Mouse (Mus musculus) kidney, postnatal 0 days (tissue): ENCODE measurements around the gene Bmpr2. TPM values are rescaled to one million over a fixed set of nuclear protein-coding genes. Genes with fewer than 3 reads are reported as not detected.

ENCODE experiments used
- ATAC-seq: fragments of 200-750 bp; cut with Nextera tagmentation; replicated peaks from 2 replicates; pipeline ENCODE4 v1.8.0; 2017; ENCODE audit warnings: low read depth, moderate number of reproducible peaks, moderate TSS enrichment, moderate library complexity; ENCODE audit not compliant: low FRiP score
- DNase-seq: peaks from one replicate; pipeline ENCODE4 v3.0.0-alpha.2; 2016; ENCODE audit warnings: low spot score
- H3K27ac ChIP-seq: fragments of 300-500 bp; sonication (generic); 2 replicates; pipeline ENCODE4 v1.5.1; 2014; ENCODE audit warnings: mild to moderate bottlenecking
- H3K27me3 ChIP-seq: fragments of 300-500 bp; sonication (generic); 2 replicates; pipeline ENCODE4 v1.6.1; 2014; ENCODE audit warnings: low read length, mixed read lengths; ENCODE audit not compliant: insufficient read depth
- H3K36me3 ChIP-seq: fragments of 300-500 bp; sonication (generic); 2 replicates; pipeline ENCODE4 v1.6.1; 2014; ENCODE audit warnings: low read length, mixed read lengths; ENCODE audit not compliant: insufficient read depth
- H3K4me1 ChIP-seq: fragments of 300-500 bp; sonication (generic); replicated peaks from 2 replicates; pipeline ENCODE4 v1.6.1; 2014; ENCODE audit warnings: antibody characterized with exemption, low read length, mixed read lengths; ENCODE audit not compliant: insufficient read depth
- H3K4me2 ChIP-seq: fragments of 300-500 bp; sonication (generic); 2 replicates; pipeline ENCODE4 v1.6.1; 2014; ENCODE audit warnings: mild to moderate bottlenecking, low read length, moderate library complexity, mixed read lengths
- H3K4me3 ChIP-seq: fragments of 300-500 bp; sonication (generic); replicated peaks from 2 replicates; pipeline ENCODE4 v1.5.1; 2014; ENCODE audit warnings: low read depth, low read length
- H3K9ac ChIP-seq: fragments of 300-500 bp; sonication (generic); 2 replicates; pipeline ENCODE4 v1.6.1; 2014; ENCODE audit warnings: low read depth, low read length
- H3K9me3 ChIP-seq: fragments of 300-500 bp; sonication (generic); replicated peaks from 2 replicates; pipeline ENCODE4 v1.6.1; 2016; ENCODE audit warnings: low read length, inconsistent platforms, mixed read lengths
- CTCF ChIP-seq: IDR thresholded peaks from 2 replicates; pipeline ENCODE4 v1.5.1; 2016; ENCODE audit warnings: antibody characterized with exemption, low read depth, mild to moderate bottlenecking, moderate library complexity
- WGBS: fragments of 180-500 bp; shearing (Covaris S2); extraction: QIAGEN DNeasy Blood & Tissue Kit; methylation state at CpG from one replicate; pipeline ENCODE4 v1.1.7; 2014; 5-methylcytosine and 5-hydroxymethylcytosine counted together
- polyA plus RNA-seq: library from polyadenylated mRNA; unstranded; fragments of >200 nt; fragmentation: Nextera tagmentation; extraction: Ambion mirVana; gene quantifications from 2 replicates; pipeline ENCODE4 v1.2.1, GENCODE M21; 2015

Bmpr2 gene
- polyA plus RNA-seq, 1 experiment from 2014 or later, result 9.3 TPM

GRCm38 (mm10) chr1:59762208-59762607, 992 bp upstream of the Bmpr2 start:
- peak overlapping the region; percentile 99 for H3K27ac ChIP-seq
- DNase-seq (peak; percentile 81), ATAC-seq (no peak)
- H3K4me1 ChIP-seq, result no peaks in the 10 kb centered on the region
- H3K36me3 ChIP-seq, result no peaks in the 10 kb centered on the region
- no peak for TF ChIP-seq CTCF
- H3K4me2 ChIP-seq, result peak overlapping the region; percentile 88
- H3K9me3 ChIP-seq, result no peaks in the 10 kb centered on the region
- WGBS, result 2% methylated on average over 10 of the region's 10 CpGs
- peak overlapping the region; percentile 93 for H3K9ac ChIP-seq
- H3K27me3 ChIP-seq, result no peaks in the 10 kb centered on the region
- peak overlapping the region; percentile 94 for H3K4me3 ChIP-seq

- H3K4me2 ChIP-seq, result peak overlapping the region; percentile 88
- peak; percentile 38 for ATAC-seq
- no peaks in the 10 kb centered on the region for H3K27me3 ChIP-seq
- WGBS, result 0% methylated on average over 44 of the region's 44 CpGs
- no peaks in the 10 kb centered on the region for H3K9me3 ChIP-seq
- no peaks in the 10 kb centered on the region for H3K4me1 ChIP-seq
- peak; percentile 74 for DNase-seq
- H3K27ac ChIP-seq, result peak overlapping the region; percentile 99
- no peak for TF ChIP-seq CTCF
- H3K36me3 ChIP-seq, result no peaks in the 10 kb centered on the region
- H3K9ac ChIP-seq, result peak overlapping the region; percentile 93
- H3K4me3 ChIP-seq, result peak overlapping the region; percentile 94
Observed at GRCm38 (mm10) chr1:59762651-59763163, 493 bp upstream of the Bmpr2 start.

GRCm38 (mm10) chr1:59763781-59764251, 616 bp downstream of the Bmpr2 start:
- Histone ChIP-seq H3K36me3 (no peaks in the 10 kb centered on the region), H3K27ac (peak overlapping the region; percentile 99), H3K9me3 (no peaks in the 10 kb centered on the region), H3K4me3 (peak overlapping the region; percentile 94), H3K9ac (peak overlapping the region; percentile 93), H3K4me1 (0 out of 2 replicates have a peak, but pooled peaks cover 3% of the 10 kb centered on the region), H3K4me2 (peak overlapping the region; percentile 88), H3K27me3 (no peaks in the 10 kb centered on the region)
- WGBS, result under 1% methylated on average over 53 of the region's 55 CpGs
- DNase-seq (peak; percentile 70), ATAC-seq (peak; percentile 66)
- no peak for TF ChIP-seq CTCF

- Histone ChIP-seq H3K4me2 (peak overlapping the region; percentile 88), H3K9ac (peak overlapping the region; percentile 93), H3K27me3 (no peaks in the 10 kb centered on the region), H3K4me3 (peak overlapping the region; percentile 94), H3K27ac (peak overlapping the region; percentile 99), H3K4me1 (0 out of 2 replicates have a peak, but pooled peaks cover 3% of the 10 kb centered on the region), H3K9me3 (no peaks in the 10 kb centered on the region), H3K36me3 (no peaks in the 10 kb centered on the region)
- WGBS, result 0% methylated on average over 27 of the region's 27 CpGs
- ATAC-seq, result no peak
- peak; percentile 32; the same call in 1 of the 2 replicates for TF ChIP-seq CTCF
- DNase-seq, result peak; percentile 67
Observed at GRCm38 (mm10) chr1:59764407-59764971, 1.3 kb downstream of the Bmpr2 start.

- WGBS, result 2% methylated on average over 4 of the region's 4 CpGs
- TF ChIP-seq CTCF, result no peak
- ATAC-seq, result no peak
Observed at GRCm38 (mm10) chr1:59765279-59765678, 2.1 kb downstream of the Bmpr2 start.

GRCm38 (mm10) chr1:59766626-59767025, 3.4 kb downstream of the Bmpr2 start:
- H3K9ac ChIP-seq, result peak overlapping the region; percentile 28; the same call in 1 of the 2 replicates

More at GRCm38 (mm10) chr1:59765279-59765678, 2.1 kb downstream of the Bmpr2 start:
- DNase-seq, result no peak
- H3K27ac ChIP-seq, result no peak overlapping the region
- no peaks in the 10 kb centered on the region for H3K36me3 ChIP-seq
- no peaks in the 10 kb centered on the region for H3K27me3 ChIP-seq
- H3K4me3 ChIP-seq, result peak overlapping the region; percentile 94
- no peaks in the 10 kb centered on the region for H3K9me3 ChIP-seq
- peak overlapping the region; percentile 27; the same call in 1 of the 2 replicates for H3K9ac ChIP-seq
- H3K4me1 ChIP-seq, result 0 out of 2 replicates have a peak, but pooled peaks cover 3% of the 10 kb centered on the region
- peak overlapping the region; percentile 88 for H3K4me2 ChIP-seq

More at GRCm38 (mm10) chr1:59766626-59767025, 3.4 kb downstream of the Bmpr2 start:
- Histone ChIP-seq H3K9me3 (no peaks in the 10 kb centered on the region), H3K4me3 (peak overlapping the region; percentile 24), H3K4me2 (peak overlapping the region; percentile 58), H3K27me3 (no peaks in the 10 kb centered on the region), H3K27ac (no peak overlapping the region), H3K4me1 (peaks cover 3% of the 10 kb centered on the region; the same call in 1 of the 2 replicates), H3K36me3 (no peaks in the 10 kb centered on the region)
- TF ChIP-seq CTCF, result no peak
- DNase-seq, result no peak
- no peak for ATAC-seq
